Mouse (Mus musculus): Measurements from ENCODE around the gene Pdxp. TPM values are rescaled to one million over a fixed set of nuclear protein-coding genes. Genes with fewer than 3 reads are reported as not detected.

Pdxp gene
- total and polyA plus RNA-seq, 3 experiments: 21.5 to 25.4 TPM; not detected in 1

- TF ChIP-seq MYB (IDR thresholded peaks at IDR 0.05; ENCODE audit: low read depth, low read length) (no peak), POLR2AphosphoS2 (IDR thresholded peaks at IDR 0.05; ENCODE audit: low read length) (no peak), JUND (IDR thresholded peaks at IDR 0.05; ENCODE audit: low read depth, low read length) (no peak), MXI1 (IDR thresholded peaks at IDR 0.05; ENCODE audit: low read depth, low read length) (peak; percentile 7; the same call in 1 of the 2 replicates), TBP (IDR thresholded peaks at IDR 0.05; ENCODE audit: low read depth, low read length) (no peak), MYC (IDR thresholded peaks at IDR 0.05; ENCODE audit: low read depth, low read length) (no peak), KAT2A (conservative IDR thresholded peaks at IDR 0.05; ENCODE audit: low read depth, low read length) (no peak), ZMIZ1 (IDR thresholded peaks at IDR 0.05; ENCODE audit: low read depth, low read length) (no peak), NRF1 (IDR thresholded peaks at IDR 0.05; ENCODE audit: insufficient read depth, low read depth, low read length, poor library complexity, severe bottlenecking) (peak; percentile 44; the same call in 1 of the 2 replicates), GABPA (IDR thresholded peaks at IDR 0.05; ENCODE audit: low read depth, low read length) (no peak), BHLHE40 (IDR thresholded peaks at IDR 0.05; ENCODE audit: borderline replicate concordance, low read depth, low read length) (no peak), ZC3H11A (IDR thresholded peaks at IDR 0.05; ENCODE audit: low read depth, low read length) (no peak), ZKSCAN1 (IDR thresholded peaks at IDR 0.05; ENCODE audit: low read depth, low read length) (no peak), UBTF (IDR thresholded peaks at IDR 0.05; ENCODE audit: borderline replicate concordance, insufficient read depth, low read depth, low read length) (no peak), HCFC1 (IDR thresholded peaks at IDR 0.05; ENCODE audit: low read depth, low read length) (peak; percentile 22; the same call in 1 of the 2 replicates), USF2 (IDR thresholded peaks at IDR 0.05; ENCODE audit: borderline replicate concordance in 1 of 2, insufficient read depth in 1 of 2, low read depth in 1 of 2, low read length in 2 of 2) (no peak), NELFE (IDR thresholded peaks at IDR 0.05; ENCODE audit: low read depth, low read length) (peak; percentile 46; the same call in 1 of the 2 replicates), MAX (IDR thresholded peaks at IDR 0.05; ENCODE audit: low read length) (0 out of 2 replicates have a peak, but pooled peaks have one; percentile 6), MAFK (IDR thresholded peaks at IDR 0.05; ENCODE audit: borderline replicate concordance, low read depth, low read length) (no peak), CTCF (IDR thresholded peaks at IDR 0.05 in 2 of 3, conservative IDR thresholded peaks at IDR 0.05 in 1 of 3; ENCODE audit: control insufficient read depth in 1 of 3, insufficient read depth in 1 of 3, low read depth in 2 of 3, low read length in 3 of 3, poor library complexity in 1 of 3, severe bottlenecking in 1 of 3) (no peak), RCOR1 (IDR thresholded peaks at IDR 0.05; ENCODE audit: low read depth, low read length) (no peak; the same call in 1 of the 2 replicates), TAL1 (IDR thresholded peaks at IDR 0.05; ENCODE audit: low read length) (no peak), CHD2 (IDR thresholded peaks at IDR 0.05; ENCODE audit: low read length) (no peak), SMC3 (IDR thresholded peaks at IDR 0.05; ENCODE audit: low read depth, low read length) (no peak), SIN3A (IDR thresholded peaks at IDR 0.05; ENCODE audit: low read length) (peak; percentile 41; the same call in 1 of the 2 replicates), GATA1 (IDR thresholded peaks at IDR 0.05; ENCODE audit: low read depth, low read length) (no peak), ETS1 (IDR thresholded peaks at IDR 0.05; ENCODE audit: low read depth, low read length) (no peak), E2F4 (IDR thresholded peaks at IDR 0.05; ENCODE audit: borderline replicate concordance, low read depth, low read length) (no peak), POLR2A (IDR thresholded peaks at IDR 0.05; ENCODE audit: control insufficient read depth in 1 of 2, insufficient read depth in 1 of 2, low read depth in 1 of 2, low read length in 2 of 2, poor library complexity in 1 of 2) (peak; percentile 64 to 81; a peak in 3 of 4 replicates), ZNF384 (IDR thresholded peaks at IDR 0.05; ENCODE audit: low read depth, low read length) (no peak)
- Histone ChIP-seq H3K27me3 (ENCODE audit: control insufficient read depth in 1 of 2, insufficient read depth in 2 of 2, low read length in 2 of 2) (no peaks in the 10 kb centered on the region), H3K79me2 (ENCODE audit: control insufficient read depth, insufficient read depth, low read length, poor library complexity) (peaks cover 12% of the 10 kb centered on the region), H3K4me1 (ENCODE audit: control insufficient read depth in 1 of 2, insufficient read depth in 2 of 2, low read length in 2 of 2) (peaks cover 11 to 24% of the 10 kb centered on the region in 2 experiments), H3K9me3 (replicated peaks; ENCODE audit: insufficient read depth, low read length) (no peaks in the 10 kb centered on the region), H3K4me3 (ENCODE audit: control insufficient read depth in 1 of 2, insufficient read depth in 1 of 2, low read depth in 2 of 2, low read length in 2 of 2) (peak within 1 kb of the TSS; percentile 93 to 97), H3K36me3 (ENCODE audit: control insufficient read depth in 1 of 2, insufficient read depth in 2 of 2, low read length in 2 of 2) (peaks cover 0 to 15% of the 10 kb centered on the region in 2 experiments; a peak in 2 of 4 replicates), H3K9ac (ENCODE audit: control insufficient read depth, low read depth, low read length, poor library complexity, severe bottlenecking) (peak within 1 kb of the TSS; percentile 91), H3K27ac (ENCODE audit: control insufficient read depth, low read depth, low read length) (peak within 1 kb of the TSS; percentile 68)
- peak; percentile 86 for DNase-seq (ENCODE audit: low read depth, low spot score)
Observed at GRCm38 (mm10) chr15:78899740-78900584, 13.8 kb upstream of the Pdxp start, which contains the start of gene Sh3bp1. Gene Sh3bp1 (plus strand): TSS chr15:78899768.

Measured in MEL (cell line).